Mouse (Mus musculus): ENCODE measurements at regions not wholly inside any gene's neighbourhood (a gene's known extent, or its start where the extent isn't known, plus 50 kb on each side); places are given as distances from the start of the nearest gene placed in this dataset.

DNA sequence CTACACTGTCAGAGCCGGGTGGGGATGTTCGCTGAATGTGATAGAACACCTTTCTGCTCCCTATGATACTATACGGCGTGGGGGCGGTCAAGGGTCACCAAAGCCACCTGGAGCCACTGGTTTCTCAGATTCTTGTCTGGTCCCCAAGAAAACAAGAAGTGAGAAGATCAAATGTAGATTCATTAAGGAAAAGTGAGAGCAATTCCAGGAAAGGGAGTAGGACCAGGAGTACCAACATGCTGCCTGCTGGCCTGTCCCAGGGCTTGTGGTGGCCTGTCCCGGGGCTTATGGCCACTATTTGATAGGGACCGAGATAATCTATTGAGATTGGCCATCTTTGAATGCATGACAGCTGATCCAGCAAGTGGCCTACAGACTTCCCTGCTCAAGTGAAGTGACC lies 58.8 kb upstream of the Fut8 start:
- DNase-seq (ENCODE audit: low read depth in 1 of 2, low spot score in 2 of 2) = no peak
- Histone ChIP-seq H3K27ac (ENCODE audit: insufficient read depth, low read length) (no peak overlapping the region), H3K27me3 (ENCODE audit: control insufficient read depth, insufficient read depth, low read length) (no peaks in the 10 kb centered on the region), H3K4me1 (ENCODE audit: control insufficient read depth, insufficient read depth, insufficient read length) (peaks cover 10% of the 10 kb centered on the region), H3K36me3 (ENCODE audit: control insufficient read depth, insufficient read depth, low read length) (no peaks in the 10 kb centered on the region), H3K4me3 (ENCODE audit: extremely low read depth, insufficient read depth, insufficient read length) (no peak overlapping the region)
- no peak for TF ChIP-seq CTCF (IDR thresholded peaks at IDR 0.05; ENCODE audit: extremely low read depth, insufficient read depth, insufficient read length, insufficient replicate concordance)
- no peak for TF ChIP-seq POLR2A (IDR thresholded peaks at IDR 0.05; ENCODE audit: low read depth, low read length)
- 79% methylated on average over 7 of the region's 7 CpGs for WGBS

DNA sequence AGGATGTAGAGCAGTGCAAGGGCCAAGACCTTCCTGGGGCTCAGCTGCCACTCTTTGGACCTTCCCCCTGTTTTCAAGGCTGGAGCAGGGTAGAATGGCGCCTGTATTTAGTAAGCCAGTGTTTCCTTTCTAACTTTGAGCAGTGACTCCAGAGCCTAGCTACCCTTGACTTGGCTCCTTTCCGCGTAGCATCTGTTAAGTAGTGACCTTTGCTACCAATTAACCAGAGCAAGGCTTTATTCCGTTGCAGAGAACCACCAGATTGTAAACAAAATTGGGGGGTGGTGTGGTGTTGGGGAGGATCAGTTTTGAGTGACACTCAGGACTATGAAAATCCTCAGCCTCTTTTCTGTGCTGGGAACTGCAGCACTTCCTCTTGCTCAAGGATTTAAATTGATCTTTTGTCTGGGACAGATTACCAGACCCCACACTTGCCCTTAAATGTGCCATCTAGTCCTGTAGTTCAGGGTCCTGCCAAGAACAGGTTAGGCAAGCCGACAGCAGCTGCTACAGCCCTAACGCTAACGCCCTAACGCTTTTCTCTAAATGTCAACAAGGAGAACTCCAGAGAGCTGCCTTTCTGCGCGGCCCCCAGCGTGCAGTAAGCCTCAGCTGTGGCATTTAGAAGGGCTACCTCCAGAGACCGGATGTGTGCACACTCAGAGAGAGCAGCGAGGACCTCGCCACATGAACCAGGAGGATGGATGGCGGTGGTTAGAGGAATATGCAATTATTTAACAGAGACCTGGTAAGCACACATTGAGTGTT lies 59.9 kb upstream of the Fut8 start:
- DNase-seq (ENCODE audit: low read depth in 1 of 2, low spot score in 2 of 2) = no peak
- Histone ChIP-seq H3K27ac (ENCODE audit: insufficient read depth, low read length) (peak overlapping the region; percentile 30), H3K4me3 (ENCODE audit: extremely low read depth, insufficient read depth, insufficient read length) (no peak overlapping the region), H3K36me3 (ENCODE audit: control insufficient read depth, insufficient read depth, low read length) (no peaks in the 10 kb centered on the region), H3K4me1 (ENCODE audit: control insufficient read depth, insufficient read depth, insufficient read length) (peaks cover 10% of the 10 kb centered on the region), H3K27me3 (ENCODE audit: control insufficient read depth, insufficient read depth, low read length) (no peaks in the 10 kb centered on the region)
- TF ChIP-seq POLR2A (IDR thresholded peaks at IDR 0.05; ENCODE audit: low read depth, low read length) (no peak), CTCF (IDR thresholded peaks at IDR 0.05; ENCODE audit: extremely low read depth, insufficient read depth, insufficient read length, insufficient replicate concordance) (no peak)
- WGBS = 19% methylated on average over 15 of the region's 15 CpGs

GRCm38 (mm10) chr12:77177303-77177702 lies 60.6 kb upstream of the Fut8 start:
- TF ChIP-seq POLR2A (IDR thresholded peaks at IDR 0.05; ENCODE audit: low read depth, low read length) (no peak), CTCF (IDR thresholded peaks at IDR 0.05; ENCODE audit: extremely low read depth, insufficient read depth, insufficient read length, insufficient replicate concordance) (no peak)
- H3K4me1 ChIP-seq (ENCODE audit: control insufficient read depth, insufficient read depth, insufficient read length) = peaks cover 10% of the 10 kb centered on the region
- peak; percentile 30 to 34 for DNase-seq (ENCODE audit: low read depth in 1 of 2, low spot score in 2 of 2)
- H3K27ac ChIP-seq (ENCODE audit: insufficient read depth, low read length) = no peak overlapping the region
- 16% methylated on average over 3 of the region's 3 CpGs for WGBS
- H3K4me3 ChIP-seq (ENCODE audit: extremely low read depth, insufficient read depth, insufficient read length) = no peak overlapping the region
- H3K27me3 ChIP-seq (ENCODE audit: control insufficient read depth, insufficient read depth, low read length) = no peaks in the 10 kb centered on the region
- no peaks in the 10 kb centered on the region for H3K36me3 ChIP-seq (ENCODE audit: control insufficient read depth, insufficient read depth, low read length)

GRCm38 (mm10) chr12:77174032-77174431 lies 63.9 kb upstream of the Fut8 start:
- no peaks in the 10 kb centered on the region for H3K27me3 ChIP-seq (ENCODE audit: control insufficient read depth, insufficient read depth, low read length)
- H3K4me3 ChIP-seq (ENCODE audit: extremely low read depth, insufficient read depth, insufficient read length) = no peak overlapping the region
- peaks cover 10% of the 10 kb centered on the region for H3K4me1 ChIP-seq (ENCODE audit: control insufficient read depth, insufficient read depth, insufficient read length)
- H3K36me3 ChIP-seq (ENCODE audit: control insufficient read depth, insufficient read depth, low read length) = no peaks in the 10 kb centered on the region
- no peak for DNase-seq (ENCODE audit: low read depth in 1 of 2, low spot score in 2 of 2)
- TF ChIP-seq POLR2A (IDR thresholded peaks at IDR 0.05; ENCODE audit: low read depth, low read length) = no peak
- TF ChIP-seq CTCF (IDR thresholded peaks at IDR 0.05; ENCODE audit: extremely low read depth, insufficient read depth, insufficient read length, insufficient replicate concordance) = no peak
- H3K27ac ChIP-seq (ENCODE audit: insufficient read depth, low read length) = no peak overlapping the region

- Histone ChIP-seq H3K27ac (ENCODE audit: insufficient read depth, low read length) (no peak overlapping the region), H3K36me3 (ENCODE audit: control insufficient read depth, insufficient read depth, low read length) (no peaks in the 10 kb centered on the region), H3K4me3 (ENCODE audit: extremely low read depth, insufficient read depth, insufficient read length) (no peak overlapping the region), H3K27me3 (ENCODE audit: control insufficient read depth, insufficient read depth, low read length) (no peaks in the 10 kb centered on the region), H3K4me1 (ENCODE audit: control insufficient read depth, insufficient read depth, insufficient read length) (peaks cover 2% of the 10 kb centered on the region; the same call in 1 of the 2 replicates)
- WGBS = 89% methylated on average over 2 of the region's 2 CpGs
- no peak for TF ChIP-seq CTCF (IDR thresholded peaks at IDR 0.05; ENCODE audit: extremely low read depth, insufficient read depth, insufficient read length, insufficient replicate concordance)
- no peak for TF ChIP-seq POLR2A (IDR thresholded peaks at IDR 0.05; ENCODE audit: low read depth, low read length)
- DNase-seq (ENCODE audit: low read depth in 1 of 2, low spot score in 2 of 2) = no peak
Measured at GRCm38 (mm10) chr12:77172540-77172939, 65.4 kb upstream of the Fut8 start.

- TF ChIP-seq POLR2A (IDR thresholded peaks at IDR 0.05; ENCODE audit: low read depth, low read length) = no peak
- Histone ChIP-seq H3K27ac (ENCODE audit: insufficient read depth, low read length) (no peak overlapping the region), H3K4me3 (ENCODE audit: extremely low read depth, insufficient read depth, insufficient read length) (no peak overlapping the region), H3K27me3 (ENCODE audit: control insufficient read depth, insufficient read depth, low read length) (no peaks in the 10 kb centered on the region), H3K36me3 (ENCODE audit: control insufficient read depth, insufficient read depth, low read length) (no peaks in the 10 kb centered on the region), H3K4me1 (ENCODE audit: control insufficient read depth, insufficient read depth, insufficient read length) (no peaks in the 10 kb centered on the region)
- no peak for DNase-seq (ENCODE audit: low read depth in 1 of 2, low spot score in 2 of 2)
- WGBS = 50% methylated on average over 5 of the region's 5 CpGs
Measured at GRCm38 (mm10) chr12:77170257-77170656, 67.7 kb upstream of the Fut8 start.

DNA sequence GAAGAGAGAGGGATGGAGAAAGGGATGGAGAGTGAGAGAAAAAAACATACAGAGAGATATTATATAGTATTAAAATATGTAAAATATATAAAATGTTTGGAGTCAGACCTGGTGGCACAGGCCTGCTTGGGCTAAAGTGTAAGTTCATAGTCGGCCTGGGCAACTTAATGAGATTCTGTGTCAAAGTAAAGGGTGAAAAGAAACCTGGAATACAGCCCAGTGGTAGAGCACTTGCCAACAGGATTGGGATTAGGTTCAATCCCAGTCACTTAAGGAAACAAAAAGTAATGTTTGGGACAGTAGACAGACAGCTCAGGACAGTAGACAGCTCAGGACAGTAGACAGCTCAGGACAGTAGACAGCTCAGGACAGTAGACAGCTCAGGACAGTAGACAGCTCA lies 69.6 kb upstream of the Fut8 start:
- no peaks in the 10 kb centered on the region for H3K27me3 ChIP-seq (ENCODE audit: control insufficient read depth, insufficient read depth, low read length)
- DNase-seq (ENCODE audit: low read depth in 1 of 2, low spot score in 2 of 2) = no peak
- WGBS = 78% methylated on average over 1 of the region's 1 CpGs
- no peak overlapping the region for H3K27ac ChIP-seq (ENCODE audit: insufficient read depth, low read length)
- H3K4me1 ChIP-seq (ENCODE audit: control insufficient read depth, insufficient read depth, insufficient read length) = no peaks in the 10 kb centered on the region
- H3K4me3 ChIP-seq (ENCODE audit: extremely low read depth, insufficient read depth, insufficient read length) = no peak overlapping the region
- TF ChIP-seq POLR2A (IDR thresholded peaks at IDR 0.05; ENCODE audit: low read depth, low read length) (no peak), CTCF (IDR thresholded peaks at IDR 0.05; ENCODE audit: extremely low read depth, insufficient read depth, insufficient read length, insufficient replicate concordance) (no peak)
- H3K36me3 ChIP-seq (ENCODE audit: control insufficient read depth, insufficient read depth, low read length) = no peaks in the 10 kb centered on the region
